8 mouse cellular contexts compared by ENCODE assay signal in genomic region chr3:115615994-115616598, GRCm38 (mm10).
DNase-seq lines count a peak whose midpoint lies in the region; ATAC-seq and TF ChIP-seq lines count a peak whose summit lies in the region.

No protein-coding gene starts in this region.

- H3K9me3 ChIP-seq in intestine, embryonic 14.5 days (ENCODE audit: control insufficient read depth, low read length): no peaks in the 10 kb centered on the region
- H3K9me3 ChIP-seq in intestine, embryonic 15.5 days: no peaks in the 10 kb centered on the region
- H3K9me3 ChIP-seq in hindbrain, embryonic 16.5 days (ENCODE audit: control insufficient read depth, low read length): no peaks in the 10 kb centered on the region
- no peaks in the 10 kb centered on the region for H3K9me3 ChIP-seq in liver, postnatal 0 days (ENCODE audit: low read length)

- TF ChIP-seq EP300 in liver, postnatal 0 days (IDR thresholded peaks at IDR 0.05; ENCODE audit: low read depth): no peak

- ATAC-seq in intestine, embryonic 14.5 days (replicated peaks; ENCODE audit: low FRiP score, low TSS enrichment, low read depth): no peak
- no peak for ATAC-seq in intestine, embryonic 15.5 days
- ATAC-seq in hindbrain, embryonic 16.5 days: peak; percentile 61; the same call in 1 of the 2 replicates
- ATAC-seq in liver, postnatal 0 days: 0 out of 2 replicates have a peak, but pooled peaks have one; percentile 27

- no peaks in the 10 kb centered on the region for H3K4me1 ChIP-seq in intestine, embryonic 14.5 days (replicated peaks; ENCODE audit: control insufficient read depth, insufficient read depth, low read length)
- no peaks in the 10 kb centered on the region for H3K4me1 ChIP-seq in intestine, embryonic 15.5 days (replicated peaks)
- H3K4me1 ChIP-seq in hindbrain, embryonic 16.5 days (ENCODE audit: control insufficient read depth, insufficient read depth, low read depth, low read length): no peaks in the 10 kb centered on the region
- H3K4me1 ChIP-seq in liver, postnatal 0 days (ENCODE audit: insufficient read depth): peaks cover 4% of the 10 kb centered on the region; the same call in 1 of the 2 replicates

- H3K4me3 ChIP-seq in intestine, embryonic 14.5 days (ENCODE audit: low read depth, low read length): no peak overlapping the region
- no peak overlapping the region for H3K4me3 ChIP-seq in intestine, embryonic 15.5 days (replicated peaks)
- H3K4me3 ChIP-seq in hindbrain, embryonic 16.5 days (ENCODE audit: low read length): no peak overlapping the region
- H3K4me3 ChIP-seq in liver, postnatal 0 days (ENCODE audit: low read depth, low read length): no peak overlapping the region

- no peak overlapping the region for H3K27ac ChIP-seq in intestine, embryonic 14.5 days (ENCODE audit: low read depth)
- no peak overlapping the region for H3K27ac ChIP-seq in intestine, embryonic 15.5 days
- no peak overlapping the region for H3K27ac ChIP-seq in hindbrain, embryonic 16.5 days (ENCODE audit: low read depth, low read length)
- H3K27ac ChIP-seq in liver, postnatal 0 days (ENCODE audit: low read depth): no peak overlapping the region

- DNase-seq in intestine, embryonic 14.5 days (ENCODE audit: low spot score): peak; percentile 53
- peak; percentile 73 for DNase-seq in ZHBTc4 (ENCODE audit: low read depth, low spot score)
- DNase-seq in embryo, embryonic 10.5 days (ENCODE audit: low spot score): peak; percentile 69
- peak; percentile 53 for DNase-seq in liver, postnatal 0 days
- DNase-seq in retina, postnatal 7 days (ENCODE audit: low read depth, low spot score): peak; percentile 3
- DNase-seq in Muller cell, postnatal 12 days (ENCODE audit: inconsistent ontology term): no peak

- 28% methylated on average over 7 of the region's 7 CpGs for WGBS in intestine, embryonic 14.5 days
- WGBS in intestine, embryonic 15.5 days: 32% methylated on average over 7 of the region's 7 CpGs
- WGBS in hindbrain, embryonic 16.5 days: 31% methylated on average over 7 of the region's 7 CpGs
- WGBS in liver, postnatal 0 days (ENCODE audit: insufficient replicate concordance): 37% methylated on average over 7 of the region's 7 CpGs

- TF ChIP-seq CTCF in liver, postnatal 0 days (IDR thresholded peaks at IDR 0.05; ENCODE audit: low read depth): peak; percentile 65

- no peak overlapping the region for H3K4me2 ChIP-seq in intestine, embryonic 14.5 days (ENCODE audit: low read length)
- no peak overlapping the region for H3K4me2 ChIP-seq in intestine, embryonic 15.5 days (replicated peaks)
- no peak overlapping the region for H3K4me2 ChIP-seq in hindbrain, embryonic 16.5 days (ENCODE audit: low read length)
- H3K4me2 ChIP-seq in liver, postnatal 0 days (ENCODE audit: low read depth, low read length): no peak overlapping the region

- H3K9ac ChIP-seq in intestine, embryonic 14.5 days (ENCODE audit: low read length): no peak overlapping the region
- no peak overlapping the region for H3K9ac ChIP-seq in intestine, embryonic 15.5 days
- H3K9ac ChIP-seq in hindbrain, embryonic 16.5 days (ENCODE audit: low read depth, low read length): no peak overlapping the region
- no peak overlapping the region for H3K9ac ChIP-seq in liver, postnatal 0 days (replicated peaks)

- H3K36me3 ChIP-seq in intestine, embryonic 14.5 days (ENCODE audit: control insufficient read depth, insufficient read depth, low read length): no peaks in the 10 kb centered on the region
- H3K36me3 ChIP-seq in intestine, embryonic 15.5 days: no peaks in the 10 kb centered on the region
- H3K36me3 ChIP-seq in hindbrain, embryonic 16.5 days (ENCODE audit: control insufficient read depth, insufficient read depth, low read length): no peaks in the 10 kb centered on the region
- H3K36me3 ChIP-seq in liver, postnatal 0 days (replicated peaks; ENCODE audit: insufficient read depth, low read length): no peaks in the 10 kb centered on the region

- H3K27me3 ChIP-seq in intestine, embryonic 14.5 days (replicated peaks; ENCODE audit: control insufficient read depth, insufficient read depth, low read length): no peaks in the 10 kb centered on the region
- H3K27me3 ChIP-seq in intestine, embryonic 15.5 days (replicated peaks): no peaks in the 10 kb centered on the region
- H3K27me3 ChIP-seq in hindbrain, embryonic 16.5 days (replicated peaks; ENCODE audit: control insufficient read depth, insufficient read depth, low read length): no peaks in the 10 kb centered on the region
- no peaks in the 10 kb centered on the region for H3K27me3 ChIP-seq in liver, postnatal 0 days (ENCODE audit: insufficient read depth, low read length)

Comparison
In these comparisons a context has a peak if more than half of its experiments do, and no peak if none do; other contexts are left out.
1. ATAC-seq: peak in hindbrain, embryonic 16.5 days (single experiment) and liver, postnatal 0 days (single experiment); none in intestine, embryonic 14.5 days (single experiment) and intestine, embryonic 15.5 days (single experiment).